Mouse (Mus musculus) CD4-positive, CD25-positive, alpha-beta regulatory T cell, adult 2 months (primary cell): ENCODE results near the gene Arhgef3.
A peak's percentile ranks its signal among the peaks of the same experiment; 100 is the strongest.

ENCODE experiments used
- DNase-seq: peaks from one replicate; pipeline ENCODE4 v3.0.0-alpha.2; 2012; ENCODE audit warnings: low read depth, low spot score

The Arhgef3 gene

GRCm38 (mm10) chr14:27268986-27269700 lies 154.4 kb downstream of the Arhgef3 start:
- no peak for DNase-seq

DNA sequence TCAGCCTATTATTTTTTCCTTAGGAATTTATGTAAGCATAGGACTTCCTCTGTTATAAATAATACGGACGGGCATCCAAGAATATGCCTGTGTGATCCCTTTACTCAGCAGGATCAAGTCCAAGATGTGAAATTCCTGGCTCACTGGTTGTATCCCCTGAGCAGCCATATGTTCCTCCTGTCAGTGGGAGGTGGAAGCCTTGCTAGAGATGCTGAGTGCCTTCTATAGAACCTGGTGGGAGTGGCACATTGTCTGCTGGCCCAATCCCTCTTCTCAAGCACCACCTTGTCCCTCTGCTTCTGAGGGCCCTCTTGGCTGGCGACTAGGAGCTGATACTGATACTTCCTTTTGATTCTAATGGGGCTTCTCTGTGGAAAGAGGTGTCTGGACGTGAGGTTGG lies 155.1 kb downstream of the Arhgef3 start:
- DNase-seq, result no peak

GRCm38 (mm10) chr14:27270466-27270865 lies 155.8 kb downstream of the Arhgef3 start:
- DNase-seq, result no peak

DNA sequence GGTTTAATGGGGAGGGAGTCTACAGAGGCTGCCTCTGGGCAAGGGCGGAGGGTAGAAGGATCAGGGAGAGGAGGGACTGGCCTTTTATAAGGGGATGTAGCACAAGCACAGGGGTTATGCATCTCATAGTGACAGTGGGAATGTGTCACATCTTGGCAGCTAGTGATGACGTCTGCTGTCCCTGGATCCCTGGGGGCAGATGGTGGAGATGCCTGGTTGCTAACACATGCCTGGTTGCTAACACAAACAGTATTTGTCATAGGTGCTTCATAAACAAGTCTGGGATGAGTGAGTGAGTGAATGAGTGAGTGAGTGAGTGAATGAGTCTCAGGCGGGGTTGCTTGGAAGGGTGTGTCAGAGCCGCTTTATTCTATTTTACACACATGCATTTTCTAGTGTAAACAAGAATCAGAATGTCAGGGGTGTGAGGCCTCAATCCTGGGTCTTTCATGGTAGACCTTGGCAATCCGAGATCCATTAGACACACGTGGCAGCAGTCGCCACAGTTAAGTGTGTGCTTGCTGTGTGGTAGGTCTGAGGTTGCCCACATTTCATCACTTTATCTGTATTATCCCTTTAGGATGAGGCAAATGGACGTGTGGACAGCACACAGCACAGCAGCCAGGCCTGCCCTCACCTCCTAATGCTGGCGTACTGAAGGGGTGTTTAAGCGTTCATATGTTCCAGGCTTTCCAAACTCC lies 156.8 kb downstream of the Arhgef3 start:
- DNase-seq, result no peak

DNA sequence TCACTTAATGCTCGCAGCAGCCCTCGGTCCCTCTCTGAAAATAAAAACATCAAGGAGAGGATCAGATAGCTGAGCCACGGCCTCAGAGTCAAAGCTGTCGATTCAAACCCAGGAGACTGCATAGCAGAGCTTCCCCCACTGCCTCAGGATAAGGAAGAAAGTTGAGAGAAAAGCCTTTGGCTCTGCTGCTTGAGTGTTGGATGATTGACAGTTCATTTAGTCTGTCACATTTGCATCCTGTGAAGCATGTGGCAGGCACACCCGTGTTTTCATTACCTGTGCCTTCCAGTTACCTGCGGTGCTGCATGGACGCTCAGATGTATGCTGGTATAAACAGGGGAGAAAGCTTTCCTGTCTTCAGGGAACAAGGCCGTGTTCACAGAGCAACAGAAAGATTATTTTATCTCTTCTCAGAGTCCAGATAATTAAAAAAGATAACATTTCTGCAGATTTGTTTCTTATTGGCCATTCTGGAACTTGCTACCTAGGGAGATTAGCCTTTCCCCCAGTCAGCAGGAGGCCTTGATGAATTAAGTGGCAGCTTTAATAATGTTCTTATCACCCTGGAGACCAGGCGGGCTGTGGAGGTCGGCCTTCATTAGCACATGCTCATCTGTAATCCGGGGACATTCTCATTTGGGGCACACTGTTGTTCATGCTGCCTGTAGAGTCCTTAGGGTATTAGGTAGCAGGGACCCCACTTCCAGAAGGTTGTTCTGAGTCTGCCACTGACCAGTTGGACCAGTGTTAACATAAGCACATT lies 157.6 kb downstream of the Arhgef3 start:
- DNase-seq, result no peak

- no peak for DNase-seq
These were observed 158.1 kb downstream of the Arhgef3 start for GRCm38 (mm10) chr14:27272835-27273138.

DNA sequence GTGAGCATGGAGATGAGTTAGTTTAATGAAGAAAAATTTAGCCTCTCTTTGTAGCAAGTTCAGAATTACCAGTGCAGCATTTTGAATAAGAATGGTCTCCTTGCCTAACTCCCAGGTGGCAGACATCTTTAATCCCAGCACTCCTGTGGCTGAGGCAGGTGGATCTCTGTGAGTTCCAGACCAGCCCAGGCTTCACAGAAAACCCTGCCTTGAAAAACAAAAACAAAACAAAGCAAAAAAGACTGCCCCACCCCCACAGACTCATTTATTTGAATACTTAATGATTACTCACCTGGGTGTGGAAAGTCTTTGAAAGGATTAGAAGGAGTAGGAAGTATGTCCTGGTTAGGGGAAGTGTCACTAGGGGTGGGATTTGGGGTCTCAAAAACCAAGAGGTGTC lies 158.5 kb downstream of the Arhgef3 start:
- no peak for DNase-seq

- DNase-seq, result no peak
These were observed 162.6 kb downstream of the Arhgef3 start for GRCm38 (mm10) chr14:27277259-27277658.

DNA sequence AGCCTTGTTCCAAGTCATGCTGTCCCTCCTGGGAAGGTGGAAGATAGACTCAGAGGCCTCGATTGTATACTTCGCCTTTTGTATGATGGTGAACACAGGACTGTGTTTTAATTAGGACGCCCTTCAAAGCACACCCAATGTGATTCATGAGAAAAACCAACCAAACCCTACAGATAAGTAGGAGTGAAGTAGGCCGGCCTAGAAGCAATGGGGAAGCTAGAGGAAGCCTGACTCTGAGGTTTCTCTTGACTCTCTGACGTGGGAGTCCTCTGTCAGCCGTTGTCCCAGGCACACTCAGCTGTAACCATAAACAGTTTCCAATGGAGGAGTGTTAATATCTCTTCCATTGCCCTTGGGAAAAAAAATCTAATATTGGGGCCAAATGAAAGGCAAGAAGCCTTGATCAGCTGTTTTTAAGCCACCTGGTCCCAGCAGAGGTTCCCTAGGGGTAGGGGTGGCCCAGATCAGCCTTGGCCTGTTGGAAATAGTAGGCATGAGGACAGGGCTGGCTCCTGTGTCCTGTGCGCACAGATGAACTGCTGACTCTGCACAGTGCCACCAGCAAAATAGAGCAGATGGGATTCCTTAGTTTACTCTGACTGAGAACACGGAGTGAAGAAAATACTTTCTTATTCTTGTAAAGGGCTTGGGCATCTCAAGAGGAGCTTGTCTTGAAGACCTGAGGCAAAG lies 165.6 kb downstream of the Arhgef3 start:
- DNase-seq, result peak; percentile 31

DNA sequence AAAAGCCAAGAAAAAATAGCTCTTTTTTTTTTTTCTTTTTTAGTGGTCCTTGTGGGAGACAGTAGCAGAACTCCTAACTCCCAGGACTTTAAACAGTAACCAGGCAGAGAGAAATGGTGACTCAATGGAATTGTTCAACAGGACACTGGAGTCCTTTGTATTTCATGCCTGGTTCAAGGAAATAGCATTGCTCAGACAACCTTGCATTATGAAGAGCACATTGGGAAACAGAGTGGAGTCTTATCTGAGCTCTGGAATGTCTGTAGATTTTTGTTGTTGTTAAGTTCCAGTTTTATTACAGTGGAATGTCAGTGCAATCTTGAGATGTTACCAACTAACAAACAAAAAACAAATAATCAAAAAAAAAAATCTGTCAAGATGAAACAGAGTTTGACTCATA lies 169.3 kb downstream of the Arhgef3 start:
- no peak for DNase-seq

DNA sequence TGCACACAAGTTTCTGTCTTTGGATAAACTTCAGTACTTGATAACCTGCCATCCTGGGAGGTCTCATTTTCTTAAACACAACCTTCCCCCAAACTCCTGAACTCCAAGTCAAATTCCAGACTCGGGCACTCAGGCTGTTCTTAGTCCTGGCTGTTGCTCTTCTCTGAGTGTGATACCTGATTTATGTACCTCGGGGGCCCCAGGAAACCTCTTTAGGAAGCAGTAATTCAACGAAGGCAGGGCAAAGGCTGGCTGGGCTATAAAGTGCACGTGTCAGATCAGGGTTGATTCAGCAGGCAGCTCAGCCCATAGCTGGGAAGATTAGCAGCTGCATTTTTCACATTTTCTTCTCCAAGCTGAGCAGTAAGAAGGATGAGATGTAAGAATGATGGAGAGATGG lies 171.5 kb downstream of the Arhgef3 start:
- DNase-seq, result no peak

DNA sequence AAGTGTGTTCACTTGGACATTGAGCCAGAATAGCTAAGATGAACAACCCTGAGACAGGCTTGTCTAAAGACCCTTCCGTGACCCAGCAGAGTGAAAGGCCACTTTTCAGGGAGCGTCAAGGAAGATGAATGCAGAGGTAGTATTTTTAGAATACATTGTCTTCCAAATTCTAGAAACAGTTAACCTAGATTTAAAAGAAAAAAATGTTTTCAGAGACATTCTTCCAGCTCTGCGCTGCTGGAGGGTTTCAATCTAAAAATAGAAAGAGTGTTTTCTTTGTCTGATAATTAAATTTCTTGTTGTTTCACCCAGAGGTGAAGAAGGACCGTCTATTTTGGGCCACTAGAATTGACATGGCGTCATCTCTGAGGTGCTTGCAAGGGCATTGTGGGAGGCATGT lies 174.4 kb downstream of the Arhgef3 start:
- DNase-seq, result no peak

GRCm38 (mm10) chr14:27292101-27292500 lies 177.4 kb downstream of the Arhgef3 start:
- no peak for DNase-seq

- no peak for DNase-seq
These were observed 181.1 kb downstream of the Arhgef3 start for GRCm38 (mm10) chr14:27295821-27296220.

DNA sequence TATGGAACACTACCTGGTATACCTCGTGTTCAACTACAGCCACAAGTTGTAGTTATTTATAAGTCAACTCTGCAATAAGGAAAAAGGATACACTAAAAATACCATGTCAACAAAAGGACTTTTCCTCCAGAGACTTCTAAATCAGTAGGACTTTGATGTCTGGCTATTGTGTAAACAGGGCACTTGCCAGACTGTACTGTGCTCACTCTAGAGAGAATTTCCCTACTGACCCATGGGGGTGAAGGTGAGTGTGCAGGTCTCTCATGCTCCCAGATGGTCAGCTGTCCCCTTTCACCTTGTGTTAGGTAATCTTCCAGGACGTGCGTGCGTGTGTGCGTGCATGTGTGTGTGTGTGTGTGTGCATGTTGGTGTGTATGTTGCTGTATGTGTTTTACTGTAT lies 182.3 kb downstream of the Arhgef3 start:
- DNase-seq, result no peak

DNA sequence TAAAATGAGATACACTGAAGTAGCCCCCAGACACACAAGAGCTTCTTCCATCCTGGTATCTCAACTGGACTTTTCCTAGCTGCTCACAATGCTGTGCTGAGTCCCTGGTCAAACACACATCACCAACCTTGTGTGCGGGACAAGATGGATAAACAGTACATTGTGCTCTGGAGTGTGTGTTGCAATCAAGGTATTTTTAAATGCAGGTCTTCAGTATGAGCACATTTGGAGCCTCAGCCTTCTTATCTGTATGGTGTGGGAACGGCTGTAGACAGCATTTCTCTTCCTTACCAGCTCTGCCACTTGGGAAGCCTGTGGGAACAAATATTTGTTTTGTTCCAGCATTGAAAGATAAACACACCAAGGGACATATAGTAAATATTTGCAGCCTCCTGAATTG lies 184.2 kb downstream of the Arhgef3 start:
- DNase-seq, result no peak

DNA sequence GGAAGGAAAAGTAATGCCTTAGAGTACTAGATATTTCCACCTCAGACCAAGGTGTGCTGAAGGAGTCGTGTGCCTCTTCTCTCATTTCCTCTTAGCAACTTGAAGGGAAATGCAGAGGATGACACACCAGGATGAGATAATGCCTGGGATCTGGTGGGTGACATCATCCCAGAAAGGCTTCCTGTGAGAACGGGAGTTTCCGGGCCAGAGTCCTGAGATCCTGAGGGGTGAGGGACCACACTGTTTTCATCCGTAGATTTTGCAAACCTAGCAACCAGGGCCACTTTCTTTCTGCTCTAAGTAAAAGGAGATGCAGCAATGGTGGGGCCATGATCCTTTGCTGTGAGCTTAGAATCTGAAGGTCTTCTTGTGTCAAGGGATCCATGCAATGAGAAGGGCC lies 185.0 kb downstream of the Arhgef3 start:
- DNase-seq, result no peak

GRCm38 (mm10) chr14:27301768-27302499 lies 187.2 kb downstream of the Arhgef3 start:
- DNase-seq, result no peak

GRCm38 (mm10) chr14:27303294-27303693 lies 188.6 kb downstream of the Arhgef3 start:
- DNase-seq, result peak; percentile 45

DNA sequence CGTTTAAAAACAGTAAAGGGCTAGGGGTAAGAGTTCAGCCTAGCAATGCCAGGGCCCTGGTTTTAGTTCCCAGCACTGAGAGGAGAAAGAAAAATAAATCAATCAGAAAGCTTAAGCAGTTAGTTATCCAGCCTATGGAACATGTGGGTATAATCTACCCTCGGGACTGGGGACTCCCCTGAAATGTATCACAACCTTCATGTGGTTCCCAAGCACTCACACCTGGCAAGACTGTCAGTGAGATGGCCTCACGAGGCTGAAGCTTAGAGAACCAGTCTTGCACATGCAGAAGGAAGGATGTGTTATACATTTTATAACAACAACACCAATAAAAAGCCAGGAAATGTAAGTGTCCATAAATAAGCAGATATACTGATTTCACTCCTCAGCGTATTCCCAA lies 189.7 kb downstream of the Arhgef3 start:
- peak; percentile 33 for DNase-seq

DNA sequence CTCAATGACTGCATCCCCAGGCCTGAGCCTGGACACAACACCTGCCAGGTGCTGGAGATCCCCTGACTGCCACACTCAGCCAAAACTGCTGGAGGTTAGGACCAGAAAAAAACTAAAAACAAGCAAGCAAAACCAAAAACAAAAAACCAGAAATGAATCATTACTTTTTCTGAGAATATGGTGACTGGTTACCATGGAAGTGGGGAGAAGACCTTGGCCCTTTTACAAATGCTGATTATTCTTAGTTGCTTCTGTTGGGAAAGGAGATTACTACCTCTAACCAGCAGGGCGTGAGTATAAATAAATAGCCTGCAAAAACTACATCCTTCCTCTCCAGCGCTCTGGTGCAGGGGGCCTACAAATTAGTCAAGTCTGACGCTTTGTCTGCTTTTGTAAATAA lies 194.1 kb downstream of the Arhgef3 start:
- no peak for DNase-seq
